Mouse (Mus musculus) forebrain, postnatal 0 days (tissue): Measurements from ENCODE around the gene Pomp. TPM values are rescaled to one million over a fixed set of nuclear protein-coding genes. Genes with fewer than 3 reads are reported as not detected.

ENCODE experiments used
- ATAC-seq: fragments of 200-750 bp; cut with Nextera tagmentation; 2 replicates; pipeline ENCODE4 v1.8.0; 2017; ENCODE audit warnings: mild to moderate bottlenecking, moderate library complexity
- DNase-seq: peaks from one replicate; pipeline ENCODE4 v3.0.0-alpha.2; 2015
- H3K27ac ChIP-seq: fragments of 300-500 bp; sonication (generic); 2 replicates; pipeline ENCODE4 v1.5.1; 2014; ENCODE audit warnings: low read depth, mild to moderate bottlenecking, antibody characterized with exemption, low read length, moderate library complexity, mixed read lengths
- H3K27me3 ChIP-seq: fragments of 300-500 bp; sonication (generic); 2 replicates; pipeline ENCODE4 v1.6.1; 2014; ENCODE audit warnings: mild to moderate bottlenecking, low read length, mixed read lengths; ENCODE audit not compliant: insufficient read depth
- H3K36me3 ChIP-seq: fragments of 300-500 bp; sonication (generic); 2 replicates; pipeline ENCODE4 v1.6.1; 2014; ENCODE audit warnings: mild to moderate bottlenecking, moderate library complexity; ENCODE audit not compliant: insufficient read depth
- H3K4me1 ChIP-seq: fragments of 300-500 bp; sonication (generic); 2 replicates; pipeline ENCODE4 v1.6.1; 2014; ENCODE audit warnings: antibody characterized with exemption; ENCODE audit not compliant: insufficient read depth
- H3K4me2 ChIP-seq: fragments of 300-500 bp; sonication (generic); 2 replicates; pipeline ENCODE4 v1.6.1; 2014; ENCODE audit warnings: low read depth, mild to moderate bottlenecking, moderate library complexity
- H3K4me3 ChIP-seq: fragments of 300-500 bp; sonication (generic); 2 replicates; pipeline ENCODE4 v1.5.1; 2014; ENCODE audit warnings: low read depth, low read length, mixed read lengths
- H3K9ac ChIP-seq: fragments of 300-500 bp; sonication (generic); 2 replicates; pipeline ENCODE4 v1.6.1; 2014; ENCODE audit warnings: mild to moderate bottlenecking
- H3K9me3 ChIP-seq: fragments of 300-500 bp; sonication (generic); 2 replicates; pipeline ENCODE4 v1.6.1; 2016; ENCODE audit warnings: low read length
- CTCF ChIP-seq: sonication (generic); IDR thresholded peaks from 2 replicates; pipeline ENCODE4 v1.5.1; 2016; ENCODE audit warnings: antibody characterized with exemption, control low read depth, low read depth
- WGBS: fragments of 180-500 bp; shearing (Covaris S2); extraction: QIAGEN DNeasy Blood & Tissue Kit; methylation state at CpG from one replicate; pipeline ENCODE4 v1.1.7; 2014; 5-methylcytosine and 5-hydroxymethylcytosine counted together
- polyA plus RNA-seq: library from polyadenylated mRNA; unstranded; fragments of >200 nt; fragmentation: Nextera tagmentation; extraction: Ambion mirVana; gene quantifications from 2 replicates; pipeline ENCODE4 v1.2.1, GENCODE M21; 2015
- total RNA-seq: library from RNA; depleted of rRNA; stranded (reverse); fragments of >200 nt; gene quantifications from 2 replicates; pipeline ENCODE4 v1.2.3, GENCODE M21; 2014

Pomp gene
- total and polyA plus RNA-seq, 2 experiments from 2014 or later = 419 to 513 TPM

DNA sequence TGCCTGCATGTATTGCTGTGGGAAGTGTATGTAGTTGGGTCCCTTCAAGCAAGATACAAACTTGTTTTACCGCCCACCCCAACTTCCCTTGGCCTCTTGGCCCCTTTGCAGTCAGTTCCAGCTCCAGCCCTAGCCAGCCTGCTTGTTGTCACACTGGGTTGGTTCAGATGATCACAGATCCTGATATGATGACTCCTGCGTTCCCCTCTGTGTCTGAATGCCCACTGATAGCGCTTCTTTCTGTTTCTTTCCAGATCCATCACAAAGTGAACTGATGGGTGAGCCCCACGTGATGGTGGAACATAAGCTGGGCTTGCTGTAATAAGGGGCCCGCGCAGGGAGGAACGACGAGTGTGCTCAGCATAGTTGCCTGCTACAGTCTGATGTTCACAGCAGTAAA, 14.9 kb downstream of the Pomp start:
- DNase-seq = no peak
- WGBS = over 99% methylated on average over 8 of the region's 8 CpGs
- H3K36me3 ChIP-seq = peaks cover 74% of the 10 kb centered on the region

GRCm38 (mm10) chr5:147877520-147877919, 17.3 kb downstream of the Pomp start:
- whole genome bisulfite sequencing = 84% methylated on average over 6 of the region's 6 CpGs
- Histone ChIP-seq H3K9me3 (no peaks in the 10 kb centered on the region), H3K36me3 (peaks cover 74% of the 10 kb centered on the region), H3K4me2 (no peak overlapping the region), H3K27me3 (no peaks in the 10 kb centered on the region), H3K27ac (no peak overlapping the region), H3K4me1 (no peaks in the 10 kb centered on the region), H3K4me3 (no peak overlapping the region), H3K9ac (no peak overlapping the region)
- peak; percentile 46 for TF ChIP-seq CTCF
- ATAC-seq = no peak
- DNase-seq = no peak

More for the DNA sequence above, 14.9 kb downstream of the Pomp start:
- ATAC-seq = no peak
- Histone ChIP-seq H3K27me3 (no peaks in the 10 kb centered on the region), H3K9me3 (no peaks in the 10 kb centered on the region), H3K4me1 (no peaks in the 10 kb centered on the region), H3K4me2 (no peak overlapping the region), H3K9ac (no peak overlapping the region), H3K4me3 (no peak overlapping the region), H3K27ac (no peak overlapping the region)
- TF ChIP-seq CTCF = no peak

DNA sequence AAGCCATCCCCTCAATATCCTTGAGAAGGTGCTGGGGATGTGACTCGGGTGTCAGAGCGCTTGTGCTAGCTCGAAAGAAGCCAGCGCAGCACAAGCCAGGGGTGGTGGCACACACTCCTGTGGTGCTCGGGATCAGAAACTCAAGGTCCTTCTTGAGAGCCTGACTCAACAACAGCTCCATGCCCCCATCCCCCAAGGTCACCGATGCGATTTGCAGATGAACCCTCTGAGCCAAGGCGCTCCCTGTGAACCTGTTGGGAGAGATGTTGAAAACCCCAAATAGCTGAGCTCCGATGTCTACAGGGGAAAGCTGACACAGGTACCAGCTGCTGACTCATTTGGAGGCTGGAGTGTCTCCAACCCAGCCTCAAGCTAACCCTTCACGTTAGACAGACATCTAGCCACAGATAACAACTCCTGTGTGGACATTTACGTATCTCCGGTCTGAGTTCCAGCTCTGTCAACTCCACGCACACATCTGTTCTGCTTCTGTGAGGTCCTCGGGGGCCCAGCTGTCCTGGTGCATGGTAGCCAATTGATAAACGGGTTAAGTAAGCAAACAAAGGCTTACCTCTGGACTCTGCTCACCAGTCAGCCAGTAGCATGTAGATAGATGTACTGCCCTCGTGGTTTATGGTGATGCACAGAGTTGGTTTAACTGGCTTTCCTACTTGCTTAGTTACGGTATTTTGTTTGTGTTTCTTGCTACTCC, 19.9 kb downstream of the Pomp start:
- Histone ChIP-seq H3K9me3 (no peaks in the 10 kb centered on the region), H3K27ac (no peak overlapping the region), H3K4me3 (no peak overlapping the region), H3K27me3 (no peaks in the 10 kb centered on the region), H3K4me1 (no peaks in the 10 kb centered on the region), H3K36me3 (peaks cover 49% of the 10 kb centered on the region), H3K9ac (no peak overlapping the region), H3K4me2 (no peak overlapping the region)
- TF ChIP-seq CTCF = no peak
- DNase-seq (no peak), ATAC-seq (no peak)
- WGBS = 94% methylated on average over 17 of the region's 17 CpGs

- 90% methylated on average over 6 of the region's 6 CpGs for WGBS
Measured at GRCm38 (mm10) chr5:147883581-147883980, 23.3 kb downstream of the Pomp start.

DNA sequence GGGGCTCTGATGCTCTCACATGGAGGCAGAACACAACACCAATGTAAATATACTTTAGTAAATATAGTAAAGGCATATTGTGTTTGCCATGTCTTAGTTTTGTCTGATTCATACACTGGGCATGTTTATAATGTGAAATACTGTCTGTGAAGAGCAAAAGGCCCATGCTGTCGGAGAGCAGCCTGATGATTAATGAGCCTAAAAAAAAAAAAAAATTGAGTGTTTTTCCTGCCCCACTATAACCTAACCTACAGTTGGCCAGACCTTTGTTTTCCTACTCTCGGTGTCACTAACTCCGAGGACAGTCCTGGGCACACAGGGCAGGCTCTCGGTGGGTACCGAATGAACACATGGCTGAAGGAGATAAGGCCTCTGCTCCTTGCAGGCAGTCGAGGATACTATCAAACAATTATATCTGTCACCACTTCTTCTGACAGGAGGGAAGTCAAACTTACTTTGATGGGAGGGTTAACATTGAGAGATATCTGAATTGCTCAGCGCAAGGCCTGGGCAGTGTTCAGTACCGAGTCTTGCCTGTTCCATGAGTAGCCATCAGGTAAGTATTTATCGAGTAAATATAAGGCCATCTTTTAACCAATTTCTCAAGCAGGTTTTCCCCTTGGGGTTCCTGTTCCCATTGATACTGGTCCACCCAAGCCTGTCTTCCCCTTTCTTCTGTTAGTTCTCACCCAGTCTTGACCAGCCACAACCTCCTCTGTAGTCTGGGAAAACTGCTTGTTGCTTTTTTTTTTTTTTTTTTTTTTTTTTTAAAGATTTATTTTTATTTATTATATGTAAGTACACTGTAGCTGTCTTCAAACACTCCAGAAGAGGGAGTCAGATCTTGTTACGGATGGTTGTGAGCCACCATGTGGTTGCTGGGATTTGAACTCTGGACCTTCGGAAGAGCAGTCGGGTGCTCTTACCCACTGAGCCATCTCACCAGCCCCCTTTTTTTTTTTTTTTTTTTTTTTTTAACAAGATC, 28.3 kb downstream of the Pomp start:
- H3K4me3 ChIP-seq = no peak overlapping the region
- H3K9ac ChIP-seq = no peak overlapping the region
- no peak for ATAC-seq
- no peak overlapping the region for H3K27ac ChIP-seq
- WGBS = 90% methylated on average over 10 of the region's 12 CpGs
- H3K27me3 ChIP-seq = no peaks in the 10 kb centered on the region
- no peak for TF ChIP-seq CTCF
- DNase-seq = no peak
- no peaks in the 10 kb centered on the region for H3K9me3 ChIP-seq
- no peaks in the 10 kb centered on the region for H3K4me1 ChIP-seq
- H3K36me3 ChIP-seq = no peaks in the 10 kb centered on the region
- H3K4me2 ChIP-seq = no peak overlapping the region

More at GRCm38 (mm10) chr5:147883581-147883980, 23.3 kb downstream of the Pomp start:
- no peak overlapping the region for H3K27ac ChIP-seq
- H3K9ac ChIP-seq = no peak overlapping the region
- H3K36me3 ChIP-seq = peaks cover 17% of the 10 kb centered on the region; the same call in 1 of the 2 replicates
- DNase-seq (no peak), ATAC-seq (no peak)
- no peaks in the 10 kb centered on the region for H3K9me3 ChIP-seq
- H3K27me3 ChIP-seq = no peaks in the 10 kb centered on the region
- H3K4me3 ChIP-seq = no peak overlapping the region
- H3K4me2 ChIP-seq = no peak overlapping the region
- no peaks in the 10 kb centered on the region for H3K4me1 ChIP-seq
- TF ChIP-seq CTCF = no peak

- TF ChIP-seq CTCF = no peak
- 35% methylated on average over 6 of the region's 6 CpGs for WGBS
- ATAC-seq (no peak), DNase-seq (no peak)
- Histone ChIP-seq H3K36me3 (no peaks in the 10 kb centered on the region), H3K9ac (no peak overlapping the region), H3K4me2 (no peak overlapping the region), H3K27ac (no peak overlapping the region), H3K27me3 (no peaks in the 10 kb centered on the region), H3K9me3 (no peaks in the 10 kb centered on the region), H3K4me3 (no peak overlapping the region), H3K4me1 (no peaks in the 10 kb centered on the region; the same call in 1 of the 2 replicates)
Measured at GRCm38 (mm10) chr5:147892735-147893134, 32.5 kb downstream of the Pomp start.

DNA sequence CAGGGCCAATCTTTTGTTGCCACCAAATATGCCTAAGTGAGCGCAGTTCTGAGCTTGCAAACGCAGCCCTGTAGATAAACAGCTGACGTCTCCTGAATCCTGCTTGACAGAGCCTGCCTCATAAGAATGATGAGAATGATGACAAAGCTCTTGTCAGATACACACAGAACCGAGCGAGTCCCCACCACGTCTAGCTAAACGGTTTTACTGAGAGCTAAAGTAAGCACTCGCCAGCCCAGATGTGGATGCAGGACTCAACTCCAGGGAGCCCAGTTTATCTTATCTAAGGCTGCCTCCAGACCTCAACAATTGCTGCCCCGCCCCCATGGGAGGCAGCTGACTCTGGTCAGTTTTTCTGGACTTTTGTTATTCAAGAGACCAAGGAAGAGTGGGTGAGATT, 32.9 kb downstream of the Pomp start:
- no peaks in the 10 kb centered on the region for H3K9me3 ChIP-seq
- H3K27ac ChIP-seq = no peak overlapping the region
- no peaks in the 10 kb centered on the region; the same call in 1 of the 2 replicates for H3K4me1 ChIP-seq
- H3K4me2 ChIP-seq = peak overlapping the region; percentile 95
- 17% methylated on average over 9 of the region's 9 CpGs for WGBS
- ATAC-seq (no peak), DNase-seq (no peak)
- no peaks in the 10 kb centered on the region for H3K27me3 ChIP-seq
- H3K9ac ChIP-seq = no peak overlapping the region
- no peaks in the 10 kb centered on the region for H3K36me3 ChIP-seq
- TF ChIP-seq CTCF = no peak
- no peak overlapping the region for H3K4me3 ChIP-seq
